Mouse (Mus musculus) intestine, embryonic 16.5 days (tissue): ENCODE data around the gene Serpina1f. TPM values are rescaled to one million over a fixed set of nuclear protein-coding genes. Genes with fewer than 3 reads are reported as not detected.
"Not testable (repeated sequence)": the region's sequence is repeated elsewhere in the genome, so short reads cannot be mapped to it uniquely, and the experiment has no call there.

Experiments
- ATAC-seq: fragments of 200-750 bp; cut with Nextera tagmentation; 2 replicates; pipeline ENCODE4 v1.8.0; 2017; ENCODE audit warnings: moderate TSS enrichment, moderate library complexity
- H3K27ac ChIP-seq: fragments of 300-500 bp; sonication (generic); 2 replicates; pipeline ENCODE4 v1.5.1; 2014; ENCODE audit warnings: mild to moderate bottlenecking, low read length
- H3K27me3 ChIP-seq: fragments of 300-500 bp; sonication (generic); replicated peaks from 2 replicates; pipeline ENCODE4 v1.6.1; 2014; ENCODE audit warnings: low read length, control low read depth, mixed read lengths; ENCODE audit not compliant: control insufficient read depth, insufficient read depth
- H3K36me3 ChIP-seq: fragments of 300-500 bp; sonication (generic); 2 replicates; pipeline ENCODE4 v1.6.1; 2014; ENCODE audit warnings: low read length, control low read depth; ENCODE audit not compliant: control insufficient read depth, insufficient read depth
- H3K4me1 ChIP-seq: fragments of 300-500 bp; sonication (generic); 2 replicates; pipeline ENCODE4 v1.6.1; 2014; ENCODE audit warnings: low read length, control low read depth, mixed read lengths; ENCODE audit not compliant: control insufficient read depth, insufficient read depth
- H3K4me2 ChIP-seq: fragments of 300-500 bp; sonication (generic); 2 replicates; pipeline ENCODE4 v1.6.1; 2014; ENCODE audit warnings: low read depth, low read length, control low read depth
- H3K4me3 ChIP-seq: fragments of 300-500 bp; sonication (generic); 2 replicates; pipeline ENCODE4 v1.5.1; 2014; ENCODE audit warnings: mild to moderate bottlenecking, low read length
- H3K9ac ChIP-seq: fragments of 300-500 bp; sonication (generic); 2 replicates; pipeline ENCODE4 v1.6.1; 2014; ENCODE audit warnings: low read depth, low read length
- H3K9me3 ChIP-seq: fragments of 300-500 bp; sonication (generic); 2 replicates; pipeline ENCODE4 v1.6.1; 2016; ENCODE audit warnings: low read length, control low read depth; ENCODE audit not compliant: control insufficient read depth
- WGBS: fragments of 180-500 bp; shearing (Covaris S2); extraction: QIAGEN DNeasy Blood & Tissue Kit; methylation state at CpG from one replicate; pipeline ENCODE4 v1.1.7; 2014; 5-methylcytosine and 5-hydroxymethylcytosine counted together
- polyA plus RNA-seq: library from polyadenylated mRNA; unstranded; fragments of >200 nt; fragmentation: Nextera tagmentation; extraction: Ambion mirVana; gene quantifications from 2 replicates; pipeline ENCODE4 v1.2.1, GENCODE M21; 2015

Gene Serpina1f
- polyA plus RNA-seq, 1 experiment from 2014 or later = not detected

GRCm38 (mm10) chr12:103671483-103671882 lies 23.8 kb downstream of the Serpina1f start:
- no peaks in the 10 kb centered on the region for H3K4me1 ChIP-seq
- H3K4me2 ChIP-seq = no peak overlapping the region
- H3K36me3 ChIP-seq = no peaks in the 10 kb centered on the region
- H3K9ac ChIP-seq = no peak overlapping the region
- WGBS = 78% methylated on average over 3 of the region's 3 CpGs
- no peaks in the 10 kb centered on the region for H3K27me3 ChIP-seq
- no peak overlapping the region for H3K4me3 ChIP-seq
- H3K9me3 ChIP-seq = no peaks in the 10 kb centered on the region
- no peak overlapping the region for H3K27ac ChIP-seq
- no peak for ATAC-seq

- WGBS = 61% methylated on average over 2 of the region's 2 CpGs
- no peak for ATAC-seq
- H3K9ac ChIP-seq = no peak overlapping the region
- H3K4me3 ChIP-seq = no peak overlapping the region
- H3K9me3 ChIP-seq = no peaks in the 10 kb centered on the region
- no peaks in the 10 kb centered on the region for H3K27me3 ChIP-seq
- no peaks in the 10 kb centered on the region for H3K4me1 ChIP-seq
- H3K4me2 ChIP-seq = no peak overlapping the region
- H3K27ac ChIP-seq = no peak overlapping the region
- no peaks in the 10 kb centered on the region for H3K36me3 ChIP-seq
These were observed 24.4 kb downstream of the Serpina1f start for GRCm38 (mm10) chr12:103670964-103671363.

GRCm38 (mm10) chr12:103670344-103670743 lies 25.0 kb downstream of the Serpina1f start:
- no peak overlapping the region for H3K9ac ChIP-seq
- no peak overlapping the region for H3K27ac ChIP-seq
- ATAC-seq = no peak
- H3K4me3 ChIP-seq = no peak overlapping the region
- H3K4me2 ChIP-seq = no peak overlapping the region
- no peaks in the 10 kb centered on the region for H3K27me3 ChIP-seq
- no peaks in the 10 kb centered on the region for H3K36me3 ChIP-seq
- H3K9me3 ChIP-seq = no peaks in the 10 kb centered on the region
- 75% methylated on average over 5 of the region's 5 CpGs for WGBS
- no peaks in the 10 kb centered on the region for H3K4me1 ChIP-seq

- Histone ChIP-seq H3K36me3 (no peaks in the 10 kb centered on the region), H3K27me3 (no peaks in the 10 kb centered on the region), H3K27ac (no peak overlapping the region), H3K9me3 (no peaks in the 10 kb centered on the region), H3K4me2 (no peak overlapping the region), H3K9ac (no peak overlapping the region), H3K4me3 (no peak overlapping the region), H3K4me1 (no peaks in the 10 kb centered on the region)
- no peak for ATAC-seq
- WGBS = 83% methylated on average over 3 of the region's 3 CpGs
These were observed 30.0 kb downstream of the Serpina1f start for GRCm38 (mm10) chr12:103665286-103665685.

- not testable (repeated sequence) for H3K4me2 ChIP-seq, H3K9me3 ChIP-seq, H3K9ac ChIP-seq, ATAC-seq, H3K4me1 ChIP-seq, H3K27ac ChIP-seq, H3K36me3 ChIP-seq, H3K4me3 ChIP-seq, H3K27me3 ChIP-seq
These were observed 33.3 kb downstream of the Serpina1f start for GRCm38 (mm10) chr12:103662053-103662452.

GRCm38 (mm10) chr12:103660076-103660475 lies 35.3 kb downstream of the Serpina1f start:
- WGBS = 88% methylated on average over 5 of the region's 5 CpGs
- no peak overlapping the region for H3K4me3 ChIP-seq
- H3K27ac ChIP-seq = no peak overlapping the region
- H3K36me3 ChIP-seq = no peaks in the 10 kb centered on the region
- H3K4me1 ChIP-seq = no peaks in the 10 kb centered on the region
- ATAC-seq = no peak
- H3K9ac ChIP-seq = no peak overlapping the region
- no peak overlapping the region for H3K4me2 ChIP-seq
- H3K9me3 ChIP-seq = no peaks in the 10 kb centered on the region
- H3K27me3 ChIP-seq = no peaks in the 10 kb centered on the region

- Histone ChIP-seq H3K9ac (no peak overlapping the region), H3K27ac (no peak overlapping the region), H3K4me1 (no peaks in the 10 kb centered on the region), H3K4me3 (no peak overlapping the region), H3K36me3 (no peaks in the 10 kb centered on the region), H3K9me3 (no peaks in the 10 kb centered on the region), H3K4me2 (no peak overlapping the region), H3K27me3 (no peaks in the 10 kb centered on the region)
- ATAC-seq = no peak
- WGBS = 79% methylated on average over 2 of the region's 2 CpGs
These were observed 36.2 kb downstream of the Serpina1f start for GRCm38 (mm10) chr12:103659171-103659570.

GRCm38 (mm10) chr12:103657991-103658390 lies 37.3 kb downstream of the Serpina1f start:
- no peak for ATAC-seq
- no peak overlapping the region for H3K4me3 ChIP-seq
- no peaks in the 10 kb centered on the region for H3K4me1 ChIP-seq
- no peak overlapping the region for H3K4me2 ChIP-seq
- no peak overlapping the region for H3K9ac ChIP-seq
- 87% methylated on average over 10 of the region's 10 CpGs for WGBS
- H3K27me3 ChIP-seq = no peaks in the 10 kb centered on the region
- H3K36me3 ChIP-seq = no peaks in the 10 kb centered on the region
- H3K27ac ChIP-seq = no peak overlapping the region
- H3K9me3 ChIP-seq = no peaks in the 10 kb centered on the region

GRCm38 (mm10) chr12:103656848-103657626 lies 38.3 kb downstream of the Serpina1f start, which contains the start of gene Serpina6:
Gene Serpina6 (minus strand): TSS chr12:103657212.
- Histone ChIP-seq H3K4me1 (no peaks in the 10 kb centered on the region), H3K4me3 (no peak within 1 kb of the TSS), H3K4me2 (no peak within 1 kb of the TSS), H3K27me3 (no peaks in the 10 kb centered on the region), H3K27ac (no peak within 1 kb of the TSS), H3K9me3 (no peaks in the 10 kb centered on the region), H3K36me3 (no peaks in the 10 kb centered on the region), H3K9ac (no peak within 1 kb of the TSS)
- peak; percentile 46; the same call in 1 of the 2 replicates for ATAC-seq
- WGBS = 68% methylated on average over 9 of the region's 9 CpGs
